Mouse (Mus musculus): ENCODE measurements around the gene Tmem63c. TPM values are rescaled to one million over a fixed set of nuclear protein-coding genes. Genes with fewer than 3 reads are reported as not detected.

Tmem63c gene
- polyA plus RNA-seq, 1 experiment: not detected

- H3K4me3 ChIP-seq (replicated peaks): no peak overlapping the region
- no peaks in the 10 kb centered on the region for H3K27me3 ChIP-seq (ENCODE audit: control insufficient read depth)
- no peaks in the 10 kb centered on the region for H3K9me3 ChIP-seq (ENCODE audit: control insufficient read depth, low read length)
- TF ChIP-seq TAL1 (IDR thresholded peaks at IDR 0.05; ENCODE audit: low read length) (no peak), GATA1 (IDR thresholded peaks at IDR 0.05; ENCODE audit: low read length) (no peak)
- H3K36me3 ChIP-seq (ENCODE audit: control insufficient read depth): peaks cover 36% of the 10 kb centered on the region
- peaks cover 7% of the 10 kb centered on the region for H3K4me1 ChIP-seq (ENCODE audit: control insufficient read depth)
Measured at GRCm38 (mm10) chr12:87127256-87127655, 106.1 kb downstream of the Tmem63c start.

GRCm38 (mm10) chr12:87130224-87130623, 109.1 kb downstream of the Tmem63c start:
- H3K27me3 ChIP-seq (ENCODE audit: control insufficient read depth): no peaks in the 10 kb centered on the region
- no peak overlapping the region for H3K4me3 ChIP-seq (replicated peaks)
- TF ChIP-seq GATA1 (IDR thresholded peaks at IDR 0.05; ENCODE audit: low read length) (no peak), TAL1 (IDR thresholded peaks at IDR 0.05; ENCODE audit: low read length) (no peak)
- H3K36me3 ChIP-seq (ENCODE audit: control insufficient read depth): peaks cover 22% of the 10 kb centered on the region
- H3K4me1 ChIP-seq (ENCODE audit: control insufficient read depth): peaks cover 11% of the 10 kb centered on the region
- no peaks in the 10 kb centered on the region for H3K9me3 ChIP-seq (ENCODE audit: control insufficient read depth, low read length)

- Histone ChIP-seq H3K9me3 (ENCODE audit: control insufficient read depth, low read length) (no peaks in the 10 kb centered on the region), H3K4me1 (ENCODE audit: control insufficient read depth) (peaks cover 11% of the 10 kb centered on the region), H3K4me3 (replicated peaks) (no peak overlapping the region), H3K36me3 (ENCODE audit: control insufficient read depth) (peaks cover 22% of the 10 kb centered on the region), H3K27me3 (ENCODE audit: control insufficient read depth) (no peaks in the 10 kb centered on the region)
- TF ChIP-seq GATA1 (IDR thresholded peaks at IDR 0.05; ENCODE audit: low read length): no peak
- no peak for TF ChIP-seq TAL1 (IDR thresholded peaks at IDR 0.05; ENCODE audit: low read length)
Measured at GRCm38 (mm10) chr12:87131181-87131580, 110.0 kb downstream of the Tmem63c start.

- Histone ChIP-seq H3K36me3 (ENCODE audit: control insufficient read depth) (peaks cover 22% of the 10 kb centered on the region), H3K27me3 (ENCODE audit: control insufficient read depth) (no peaks in the 10 kb centered on the region)
- TF ChIP-seq GATA1 (IDR thresholded peaks at IDR 0.05; ENCODE audit: low read length): no peak
- no peak for TF ChIP-seq TAL1 (IDR thresholded peaks at IDR 0.05; ENCODE audit: low read length)
Measured at GRCm38 (mm10) chr12:87131619-87132018, 110.5 kb downstream of the Tmem63c start.

GRCm38 (mm10) chr12:87132210-87132609, 111.1 kb downstream of the Tmem63c start:
- no peak overlapping the region for H3K4me3 ChIP-seq (replicated peaks)
- no peaks in the 10 kb centered on the region for H3K27me3 ChIP-seq (ENCODE audit: control insufficient read depth)
- TF ChIP-seq GATA1 (IDR thresholded peaks at IDR 0.05; ENCODE audit: low read length) (no peak), TAL1 (IDR thresholded peaks at IDR 0.05; ENCODE audit: low read length) (no peak)
- peaks cover 20% of the 10 kb centered on the region for H3K36me3 ChIP-seq (ENCODE audit: control insufficient read depth)
- H3K9me3 ChIP-seq (ENCODE audit: control insufficient read depth, low read length): no peaks in the 10 kb centered on the region
- peaks cover 11% of the 10 kb centered on the region for H3K4me1 ChIP-seq (ENCODE audit: control insufficient read depth)

More at GRCm38 (mm10) chr12:87131619-87132018, 110.5 kb downstream of the Tmem63c start:
- Histone ChIP-seq H3K4me3 (replicated peaks) (no peak overlapping the region), H3K9me3 (ENCODE audit: control insufficient read depth, low read length) (no peaks in the 10 kb centered on the region), H3K4me1 (ENCODE audit: control insufficient read depth) (peaks cover 11% of the 10 kb centered on the region)

- H3K36me3 ChIP-seq (ENCODE audit: control insufficient read depth): peaks cover 20% of the 10 kb centered on the region
- no peaks in the 10 kb centered on the region for H3K27me3 ChIP-seq (ENCODE audit: control insufficient read depth)
- H3K9me3 ChIP-seq (ENCODE audit: control insufficient read depth, low read length): no peaks in the 10 kb centered on the region
- TF ChIP-seq GATA1 (IDR thresholded peaks at IDR 0.05; ENCODE audit: low read length) (no peak), TAL1 (IDR thresholded peaks at IDR 0.05; ENCODE audit: low read length) (no peak)
- H3K4me1 ChIP-seq (ENCODE audit: control insufficient read depth): peaks cover 11% of the 10 kb centered on the region
- no peak overlapping the region for H3K4me3 ChIP-seq (replicated peaks)
Measured at GRCm38 (mm10) chr12:87132784-87133183, 111.6 kb downstream of the Tmem63c start.

GRCm38 (mm10) chr12:87137439-87138341, 116.5 kb downstream of the Tmem63c start:
- Histone ChIP-seq H3K4me1 (ENCODE audit: control insufficient read depth) (peaks cover 5% of the 10 kb centered on the region), H3K36me3 (ENCODE audit: control insufficient read depth) (peaks cover 7% of the 10 kb centered on the region), H3K4me3 (replicated peaks) (no peak overlapping the region), H3K27me3 (ENCODE audit: control insufficient read depth) (no peaks in the 10 kb centered on the region), H3K9me3 (ENCODE audit: control insufficient read depth, low read length) (no peaks in the 10 kb centered on the region)
- TF ChIP-seq GATA1 (IDR thresholded peaks at IDR 0.05; ENCODE audit: low read length): no peak
- TF ChIP-seq TAL1 (IDR thresholded peaks at IDR 0.05; ENCODE audit: low read length): no peak

- TF ChIP-seq TAL1 (IDR thresholded peaks at IDR 0.05; ENCODE audit: low read length): no peak
- no peak for TF ChIP-seq GATA1 (IDR thresholded peaks at IDR 0.05; ENCODE audit: low read length)
- Histone ChIP-seq H3K4me3 (replicated peaks) (no peak overlapping the region), H3K36me3 (ENCODE audit: control insufficient read depth) (peaks cover 7% of the 10 kb centered on the region), H3K4me1 (ENCODE audit: control insufficient read depth) (no peaks in the 10 kb centered on the region), H3K9me3 (ENCODE audit: control insufficient read depth, low read length) (no peaks in the 10 kb centered on the region), H3K27me3 (ENCODE audit: control insufficient read depth) (no peaks in the 10 kb centered on the region)
Measured at GRCm38 (mm10) chr12:87138342-87138701, 117.2 kb downstream of the Tmem63c start.

GRCm38 (mm10) chr12:87138768-87139167, 117.6 kb downstream of the Tmem63c start:
- Histone ChIP-seq H3K4me3 (replicated peaks) (no peak overlapping the region), H3K27me3 (ENCODE audit: control insufficient read depth) (no peaks in the 10 kb centered on the region), H3K9me3 (ENCODE audit: control insufficient read depth, low read length) (no peaks in the 10 kb centered on the region), H3K4me1 (ENCODE audit: control insufficient read depth) (no peaks in the 10 kb centered on the region), H3K36me3 (ENCODE audit: control insufficient read depth) (peaks cover 7% of the 10 kb centered on the region)
- TF ChIP-seq TAL1 (IDR thresholded peaks at IDR 0.05; ENCODE audit: low read length) (no peak), GATA1 (IDR thresholded peaks at IDR 0.05; ENCODE audit: low read length) (no peak)

Other genes with a start within 250 kb of the Tmem63c start
- gene Irf2bpl, start 136.5 kb upstream of the Tmem63c start, polyA plus RNA-seq (2012): 0.04 and 0.05 TPM in 2 replicates
- 0.42 and 0.61 TPM in 2 replicates for gene Cipc, start 74.3 kb upstream of the Tmem63c start, polyA plus RNA-seq (2012)
- gene Zdhhc22, start 30.9 kb upstream of the Tmem63c start, polyA plus RNA-seq (2012): not detected in 2 replicates
- not detected in 2 replicates for gene Ngb, start 81.2 kb downstream of the Tmem63c start, polyA plus RNA-seq (2012)
- 0.29 and 0.41 TPM in 2 replicates for gene Gstz1, start 125.8 kb downstream of the Tmem63c start, polyA plus RNA-seq (2012)
- 0.09 and 0.11 TPM in 2 replicates for gene Pomt2, start 126.6 kb downstream of the Tmem63c start, polyA plus RNA-seq (2012)
- gene Samd15, start 178.4 kb downstream of the Tmem63c start, polyA plus RNA-seq (2012): not detected in 2 replicates
- 0.01 and 0.02 TPM in 2 replicates for gene Tmed8, start 179.1 kb downstream of the Tmem63c start, polyA plus RNA-seq (2012)
- gene Noxred1, start 217.4 kb downstream of the Tmem63c start, polyA plus RNA-seq (2012): 0.03 TPM in 1 of 2 replicates, not detected in the other
- gene Vipas39, start 244.9 kb downstream of the Tmem63c start, polyA plus RNA-seq (2012): 0.06 TPM in 1 of 2 replicates, not detected in the other
- 12.6 and 13.5 TPM in 2 replicates for gene Ahsa1, start 245.1 kb downstream of the Tmem63c start, polyA plus RNA-seq (2012)

Measured in erythroblast, embryonic 14.5 days (primary cell).